Mouse (Mus musculus) B cell, adult 2 months (primary cell): ENCODE data around the gene Dmd.
A peak's percentile ranks its signal among the peaks of the same experiment; 100 is the strongest.

Source experiments
- DNase-seq, 2 experiments: peaks; one replicate each; pipeline ENCODE4 v3.0.0; 2022

Dmd gene

DNA sequence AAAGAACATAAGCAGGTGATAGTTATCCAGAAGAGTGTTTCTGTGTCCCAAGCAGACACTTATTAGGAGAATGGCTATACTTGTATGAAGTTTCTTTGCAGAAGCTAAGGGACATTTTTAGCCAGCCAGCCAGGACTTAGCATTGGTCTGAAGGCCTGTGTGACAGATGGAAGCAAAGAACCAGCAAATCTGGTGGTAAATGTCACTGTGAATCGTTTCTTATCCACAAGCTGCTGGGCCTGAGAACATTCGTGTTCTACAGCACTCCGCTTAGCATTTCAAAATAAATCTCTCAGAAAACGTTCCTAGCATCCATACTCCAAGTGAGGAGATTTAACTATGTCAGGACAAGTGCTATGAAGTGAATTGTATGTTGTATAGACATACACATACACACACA, 1486.9 kb downstream of the Dmd start:
- DNase-seq, result no peak

GRCm38 (mm10) chrX:84436556-84436955, 1487.9 kb downstream of the Dmd start:
- DNase-seq, result no peak

GRCm38 (mm10) chrX:84442996-84443395, 1494.3 kb downstream of the Dmd start:
- DNase-seq, result no peak

DNA sequence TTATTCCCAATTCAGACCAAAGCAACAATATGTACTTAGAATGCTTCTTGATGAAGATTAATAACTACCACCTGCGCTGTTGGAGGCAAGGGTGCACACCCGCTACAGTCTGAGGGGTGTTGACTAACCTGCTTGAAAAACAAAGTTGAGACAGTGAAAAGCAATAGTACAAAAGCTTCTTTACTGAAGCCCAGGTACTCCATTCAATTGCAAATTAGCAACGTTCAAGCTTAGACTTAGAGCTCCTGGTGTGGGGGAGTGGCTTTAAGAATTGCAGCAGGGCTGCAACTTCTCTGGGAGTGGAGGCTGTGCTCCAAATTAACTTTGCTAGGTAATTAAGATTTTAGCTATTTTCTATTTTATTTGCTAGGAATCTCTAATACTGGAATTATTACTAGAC, 1495.3 kb downstream of the Dmd start:
- DNase-seq, result no peak

DNA sequence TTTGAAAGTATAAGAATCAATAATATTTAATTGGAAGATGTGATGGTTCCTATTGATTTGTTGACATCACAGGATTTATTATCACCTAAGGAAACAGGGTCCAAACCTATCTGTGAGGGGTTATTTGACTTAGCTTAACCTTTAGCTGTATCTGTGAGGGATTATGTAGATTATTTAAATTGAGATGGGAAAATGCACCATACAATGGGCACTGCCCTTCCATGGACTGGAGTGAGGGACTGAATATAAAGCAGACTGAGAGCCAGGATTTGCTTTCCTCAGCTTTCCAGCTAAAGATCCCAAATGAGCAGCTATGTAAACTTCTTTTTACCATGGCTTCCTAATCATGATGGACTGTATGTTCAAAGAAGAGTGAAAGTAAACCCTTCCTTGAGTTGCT, 1496.0 kb downstream of the Dmd start:
- DNase-seq, result no peak

DNA sequence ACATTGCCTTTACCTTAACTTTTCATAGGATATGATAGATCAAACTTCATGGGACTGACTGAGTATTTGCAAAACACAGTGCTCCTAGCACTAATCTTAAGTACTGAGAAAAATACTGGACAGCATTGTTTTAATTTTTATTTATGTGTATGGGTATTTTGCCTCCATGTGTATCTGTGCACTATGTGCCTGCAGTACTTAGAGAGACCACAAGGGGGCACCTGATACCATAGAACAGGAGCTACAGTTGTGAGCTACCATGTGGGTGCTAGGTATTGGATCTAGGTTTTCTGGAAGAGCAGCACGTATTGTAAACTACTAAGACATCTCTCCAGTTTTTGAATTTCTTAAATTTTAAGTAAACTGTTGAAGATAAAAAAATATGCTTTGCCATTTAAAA, 1505.8 kb downstream of the Dmd start:
- DNase-seq, result peak; percentile 42 to 43

DNA sequence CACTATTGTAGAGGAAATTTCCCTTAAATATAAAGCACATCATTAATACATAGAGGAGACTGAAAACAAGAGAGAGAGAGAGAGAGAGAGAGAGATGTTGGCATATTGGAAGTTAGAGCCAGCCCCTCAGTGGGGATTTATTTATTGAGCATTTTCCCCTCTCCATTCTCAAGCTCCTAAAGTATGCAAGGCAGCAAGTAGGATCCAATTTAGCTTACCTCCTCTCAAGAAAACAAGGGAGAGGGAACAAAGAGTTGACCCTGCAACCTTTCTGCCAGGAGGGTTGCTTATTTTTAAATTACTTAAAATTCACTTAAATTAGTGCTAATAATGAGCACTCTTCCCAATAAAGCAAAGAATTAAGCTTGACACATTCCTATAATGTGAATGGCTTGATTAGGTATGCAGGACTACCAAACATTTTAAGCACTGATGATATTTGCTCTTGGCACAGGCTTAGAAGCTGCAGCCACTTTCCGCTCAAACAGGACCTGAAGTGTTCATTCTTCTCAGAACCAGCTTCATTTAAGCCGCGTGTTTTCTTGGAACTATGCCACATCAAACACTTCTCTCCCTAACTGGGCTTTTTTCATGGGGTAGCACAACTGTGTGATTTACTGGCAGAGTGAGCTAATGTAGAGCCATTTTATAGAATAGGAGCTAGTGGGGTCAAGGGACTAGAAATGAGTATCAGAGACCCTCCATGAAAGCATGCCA, 1566.1 kb downstream of the Dmd start:
- DNase-seq, result no peak

DNA sequence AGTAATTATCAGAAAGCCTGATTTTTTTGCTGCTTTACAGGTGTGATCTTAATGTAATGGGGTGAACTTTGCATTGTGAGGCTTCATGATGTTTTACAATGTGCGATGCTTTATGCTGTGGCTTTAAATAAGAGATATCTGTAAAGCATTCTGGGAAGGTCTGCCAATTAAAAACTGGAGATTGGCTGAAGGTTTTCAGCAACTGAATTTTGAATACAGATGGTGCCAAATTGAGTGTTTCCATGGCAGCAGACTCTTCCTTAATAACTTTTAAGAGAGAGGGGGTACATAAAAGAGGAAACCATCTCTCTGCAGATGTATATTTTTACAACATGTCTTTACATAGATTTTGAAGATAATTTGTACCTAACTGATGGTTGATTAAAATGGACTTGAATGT, 1603.3 kb downstream of the Dmd start:
- no peak for DNase-seq

DNA sequence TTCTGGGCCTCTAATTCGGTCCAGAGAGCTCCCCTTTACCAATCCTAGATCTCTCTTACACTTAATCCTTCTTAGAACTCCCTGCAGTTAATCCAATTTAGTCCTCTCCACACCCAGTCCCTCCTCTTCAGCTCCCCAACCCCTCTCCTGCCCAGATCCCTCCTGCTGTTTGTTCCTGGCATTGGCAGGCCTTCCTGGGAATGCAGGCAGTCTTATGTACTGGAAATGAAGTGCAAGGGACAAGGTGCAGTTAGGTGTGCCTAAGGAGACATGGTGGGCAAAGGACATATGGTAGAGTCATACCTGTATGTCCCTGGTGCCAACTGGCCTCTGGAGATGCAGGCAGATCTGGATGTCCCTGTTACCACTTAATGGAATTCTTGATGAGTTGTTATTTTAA, 1604.8 kb downstream of the Dmd start:
- no peak for DNase-seq

GRCm38 (mm10) chrX:84598476-84598875, 1649.8 kb downstream of the Dmd start:
- no peak for DNase-seq

GRCm38 (mm10) chrX:84640446-84640845, 1691.8 kb downstream of the Dmd start:
- no peak for DNase-seq

- no peak for DNase-seq
Observed at GRCm38 (mm10) chrX:84747683-84748082, 1799.0 kb downstream of the Dmd start.

GRCm38 (mm10) chrX:84860012-84860647, 1911.5 kb downstream of the Dmd start:
- DNase-seq, result no peak

GRCm38 (mm10) chrX:84873090-84873489, 1924.4 kb downstream of the Dmd start:
- no peak for DNase-seq

DNA sequence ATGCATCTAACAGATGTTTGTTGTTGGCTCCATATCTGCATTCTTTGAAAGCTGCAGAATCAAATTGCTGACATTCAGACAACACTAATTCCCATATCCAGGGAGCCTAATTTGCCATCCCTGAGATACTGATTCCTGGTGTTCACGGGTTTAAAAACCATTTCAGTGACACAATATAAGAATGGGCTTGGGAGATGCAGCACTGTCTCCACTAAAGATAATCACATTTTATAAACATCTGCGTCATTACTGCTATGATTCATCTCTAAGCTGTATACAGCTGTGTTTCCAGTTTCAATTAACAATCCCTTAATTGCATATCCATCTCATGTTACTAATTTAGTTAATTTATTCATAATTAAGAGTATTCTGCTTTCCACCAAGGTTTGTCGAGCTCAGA, 1929.5 kb downstream of the Dmd start:
- DNase-seq, result no peak

- DNase-seq, result no peak
Observed at GRCm38 (mm10) chrX:84932715-84933473, 1984.2 kb downstream of the Dmd start.

- no peak for DNase-seq
Observed at GRCm38 (mm10) chrX:84960557-84960956, 2011.9 kb downstream of the Dmd start.

DNA sequence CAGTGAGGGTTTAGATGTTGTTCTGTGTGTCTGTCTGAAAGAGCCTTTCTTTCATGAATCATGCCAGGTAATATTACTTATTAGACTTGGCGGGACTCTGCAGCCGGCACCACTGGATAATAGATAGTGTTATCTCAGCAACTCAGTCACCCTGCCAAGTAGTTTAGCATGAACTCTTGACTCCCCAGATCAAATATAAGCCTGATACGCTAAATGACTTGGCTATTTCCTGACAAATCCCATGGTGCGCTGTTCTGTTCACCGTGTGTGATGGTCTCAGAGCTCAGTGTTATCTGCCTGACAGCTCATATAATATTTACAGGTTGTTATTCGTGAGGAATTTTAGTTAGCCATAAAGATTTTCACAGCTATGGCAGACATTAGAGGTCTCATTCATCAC, 2012.3 kb downstream of the Dmd start:
- DNase-seq, result no peak

DNA sequence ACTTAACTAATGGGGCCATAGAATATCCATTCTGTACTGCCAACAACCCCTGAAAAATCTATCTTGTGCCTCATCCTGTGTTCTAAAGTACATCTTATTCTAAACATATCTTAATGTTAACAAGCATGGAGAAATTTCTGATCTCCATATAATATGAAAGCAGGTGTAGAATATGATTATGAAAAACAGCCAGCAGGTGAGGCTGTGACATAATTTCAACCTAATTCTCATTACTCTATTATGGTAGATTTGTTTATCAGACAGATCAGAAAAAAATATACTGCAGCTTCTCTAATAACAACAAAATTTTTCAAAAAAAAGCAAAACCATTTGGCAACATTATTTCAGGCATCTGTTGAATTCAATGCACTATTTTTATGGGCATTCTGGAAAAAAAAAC, 2059.6 kb downstream of the Dmd start:
- DNase-seq, result no peak

- no peak for DNase-seq
Observed at GRCm38 (mm10) chrX:85041466-85042058, 2092.9 kb downstream of the Dmd start.

- no peak for DNase-seq
Observed at GRCm38 (mm10) chrX:85046631-85047030, 2098.0 kb downstream of the Dmd start.

- DNase-seq, result peak; percentile 7
Observed at GRCm38 (mm10) chrX:85048141-85049110, 2099.8 kb downstream of the Dmd start.
